Mouse (Mus musculus) midbrain, embryonic 11.5 days (tissue): ENCODE data around the gene Pten. TPM values are rescaled to one million over a fixed set of nuclear protein-coding genes. Genes with fewer than 3 reads are reported as not detected.

ENCODE experiments used
- ATAC-seq: fragments of 200-750 bp; cut with Nextera tagmentation; 2 replicates; pipeline ENCODE4 v1.8.0; 2017; ENCODE audit warnings: moderate TSS enrichment, moderate library complexity; ENCODE audit not compliant: low FRiP score
- DNase-seq: peaks from one replicate; pipeline ENCODE4 v3.0.0; 2015; ENCODE audit warnings: low spot score; ENCODE audit errors: missing footprints
- H3K27ac ChIP-seq: fragments of 300-500 bp; sonication (generic); 2 replicates; pipeline ENCODE4 v1.5.1; 2014; ENCODE audit warnings: low read depth, low read length
- H3K27me3 ChIP-seq: fragments of 300-500 bp; sonication (generic); 2 replicates; pipeline ENCODE4 v1.6.1; 2014; ENCODE audit warnings: mild to moderate bottlenecking, low read length, moderate library complexity, mixed read lengths; ENCODE audit not compliant: control insufficient read depth, insufficient read depth
- H3K36me3 ChIP-seq: fragments of 300-500 bp; sonication (generic); 2 replicates; pipeline ENCODE4 v1.6.1; 2014; ENCODE audit warnings: mild to moderate bottlenecking, low read length, moderate library complexity, mixed read lengths; ENCODE audit not compliant: control insufficient read depth, insufficient read depth
- H3K4me1 ChIP-seq: fragments of 300-500 bp; sonication (generic); 2 replicates; pipeline ENCODE4 v1.6.1; 2014; ENCODE audit warnings: low read length; ENCODE audit not compliant: control insufficient read depth, insufficient read depth
- H3K4me2 ChIP-seq: fragments of 300-500 bp; sonication (generic); 2 replicates; pipeline ENCODE4 v1.6.1; 2014; ENCODE audit warnings: mild to moderate bottlenecking, moderate library complexity
- H3K4me3 ChIP-seq: fragments of 300-500 bp; sonication (generic); 2 replicates; pipeline ENCODE4 v1.5.1; 2014; ENCODE audit warnings: low read depth, low read length
- H3K9ac ChIP-seq: fragments of 300-500 bp; sonication (generic); 2 replicates; pipeline ENCODE4 v1.6.1; 2014; ENCODE audit warnings: low read length
- H3K9me3 ChIP-seq: fragments of 300-500 bp; sonication (generic); 2 replicates; pipeline ENCODE4 v1.6.1; 2016; ENCODE audit warnings: low read length; ENCODE audit not compliant: control insufficient read depth
- WGBS: fragments of 180-500 bp; shearing (Covaris S2); extraction: QIAGEN DNeasy Blood & Tissue Kit; methylation state at CpG from one replicate; pipeline ENCODE4 v1.1.7; 2014; 5-methylcytosine and 5-hydroxymethylcytosine counted together
- polyA plus RNA-seq: library from polyadenylated mRNA; unstranded; fragments of >200 nt; fragmentation: Nextera tagmentation; extraction: Ambion mirVana; gene quantifications from 2 replicates; pipeline ENCODE4 v1.2.1, GENCODE M21; 2014

Pten gene
- 9.1 and 9.4 TPM in 2 replicates for polyA plus RNA-seq

DNA sequence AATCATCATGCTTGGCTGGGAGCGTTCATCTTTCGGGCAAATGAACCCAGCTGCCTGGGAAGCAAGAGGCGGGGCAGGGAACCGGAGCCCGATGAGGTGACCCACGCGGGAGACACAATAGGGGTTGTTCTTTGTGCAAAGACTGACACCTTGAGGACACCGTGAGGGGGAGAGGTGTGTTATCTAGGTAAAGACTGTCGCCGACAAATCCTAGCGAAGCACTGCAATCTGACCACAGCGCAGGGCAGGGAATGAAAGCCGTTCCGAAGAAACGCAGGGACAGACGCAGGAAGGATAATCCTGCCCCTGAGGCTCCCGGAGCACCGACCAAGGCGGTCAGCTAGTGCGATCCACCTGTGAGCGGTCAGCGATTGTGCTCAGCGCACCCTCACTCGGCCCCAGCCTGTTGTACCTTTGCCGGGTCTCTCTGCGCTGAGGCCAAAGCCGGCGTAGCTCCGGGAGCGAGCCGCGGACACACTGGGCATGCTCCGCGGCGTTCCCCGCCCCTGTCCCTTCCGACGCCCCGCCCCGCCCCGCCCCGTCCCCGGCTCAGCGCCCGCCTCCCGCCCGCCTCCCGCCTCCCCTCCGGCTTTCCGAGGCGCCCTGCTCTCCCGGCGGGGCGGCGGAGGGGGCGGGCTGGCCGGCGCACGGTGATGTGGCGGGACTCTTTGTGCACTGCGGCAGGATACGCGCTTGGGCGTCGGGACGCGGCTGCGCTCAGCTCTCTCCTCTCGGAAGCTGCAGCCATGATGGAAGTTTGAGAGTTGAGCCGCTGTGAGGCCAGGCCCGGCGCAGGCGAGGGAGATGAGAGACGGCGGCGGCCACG, at the start of gene Pten:
Gene Pten, plus strand, starts transcription at position 598 of the 826 bp plus-strand sequence.
- Histone ChIP-seq H3K27ac (peak within 1 kb of the TSS; percentile 98), H3K4me1 (peaks cover 23% of the 10 kb centered on the region), H3K4me3 (peak within 1 kb of the TSS; percentile 97), H3K36me3 (no peaks in the 10 kb centered on the region), H3K4me2 (peak within 1 kb of the TSS; percentile 71), H3K9me3 (no peaks in the 10 kb centered on the region), H3K27me3 (no peaks in the 10 kb centered on the region), H3K9ac (peak within 1 kb of the TSS; percentile 97)
- DNase-seq = peak; percentile 100
- WGBS = under 1% methylated on average over 54 of the region's 77 CpGs
- peak; percentile 90 for ATAC-seq

- H3K9ac ChIP-seq = no peak overlapping the region
- H3K4me3 ChIP-seq = no peak overlapping the region
- H3K4me2 ChIP-seq = no peak overlapping the region
- WGBS = 84% methylated on average over 5 of the region's 5 CpGs
- H3K9me3 ChIP-seq = no peaks in the 10 kb centered on the region
- H3K4me1 ChIP-seq = peaks cover 7% of the 10 kb centered on the region; the same call in 1 of the 2 replicates
- DNase-seq (peak; percentile 53), ATAC-seq (no peak)
- no peaks in the 10 kb centered on the region for H3K27me3 ChIP-seq
- H3K27ac ChIP-seq = no peak overlapping the region
- H3K36me3 ChIP-seq = peaks cover 7% of the 10 kb centered on the region; the same call in 1 of the 2 replicates
Observed at GRCm38 (mm10) chr19:32708996-32709395, 48.3 kb upstream of the Pten start.

- Histone ChIP-seq H3K4me1 (peaks cover 7% of the 10 kb centered on the region; the same call in 1 of the 2 replicates), H3K9ac (no peak overlapping the region), H3K27ac (no peak overlapping the region), H3K9me3 (no peaks in the 10 kb centered on the region), H3K4me2 (no peak overlapping the region), H3K4me3 (no peak overlapping the region), H3K27me3 (no peaks in the 10 kb centered on the region), H3K36me3 (peaks cover 2% of the 10 kb centered on the region; the same call in 1 of the 2 replicates)
- no peak for ATAC-seq
- peak; percentile 86 for DNase-seq
- WGBS = 73% methylated on average over 3 of the region's 3 CpGs
Observed at GRCm38 (mm10) chr19:32710288-32710687, 47.0 kb upstream of the Pten start.

DNA sequence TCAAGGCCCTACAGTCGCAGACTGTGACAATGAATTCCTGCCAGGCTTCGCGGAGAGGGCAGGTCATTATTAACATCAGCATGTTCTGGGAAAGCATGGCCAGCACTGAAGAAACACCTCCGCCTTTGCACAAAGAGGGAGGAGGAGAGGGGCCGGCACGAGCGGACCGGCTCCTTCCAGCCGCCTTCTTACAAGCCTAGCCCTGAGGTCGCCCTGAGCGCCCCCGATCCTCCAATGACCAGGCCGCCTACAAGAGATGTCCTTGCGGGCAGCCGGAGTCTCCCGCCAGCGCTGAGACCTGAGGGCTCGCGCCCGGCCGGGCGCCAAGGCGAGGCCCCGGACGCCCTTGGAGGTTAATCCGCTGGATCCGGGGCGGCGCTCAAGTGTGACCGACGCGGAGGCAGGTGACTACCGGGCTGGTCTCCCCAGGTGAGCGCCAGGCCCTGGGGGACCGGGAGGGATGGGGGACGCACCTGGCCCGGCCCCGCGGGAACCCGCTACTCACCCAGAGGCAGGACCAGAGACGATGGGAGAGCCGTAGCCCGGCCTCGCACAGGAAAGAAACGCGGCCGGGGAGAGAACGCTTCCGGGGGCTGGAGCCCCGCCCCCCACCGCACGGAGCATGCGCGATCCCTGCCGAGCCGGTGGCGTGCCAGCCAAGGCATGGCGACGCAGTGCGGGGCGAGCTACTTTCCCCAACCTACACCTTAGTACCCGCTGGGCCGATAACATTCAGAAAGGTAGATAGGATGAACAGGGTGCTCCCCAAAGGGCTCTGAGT, 45.3 kb upstream of the Pten start:
- no peaks in the 10 kb centered on the region for H3K9me3 ChIP-seq
- H3K27me3 ChIP-seq = no peaks in the 10 kb centered on the region
- H3K4me2 ChIP-seq = peak overlapping the region; percentile 74
- peaks cover 7% of the 10 kb centered on the region; the same call in 1 of the 2 replicates for H3K4me1 ChIP-seq
- peak overlapping the region; percentile 90 for H3K27ac ChIP-seq
- H3K9ac ChIP-seq = peak overlapping the region; percentile 91
- peak; percentile 96 for ATAC-seq
- WGBS = under 1% methylated on average over 60 of the region's 63 CpGs
- DNase-seq = peak; percentile 99
- no peaks in the 10 kb centered on the region for H3K36me3 ChIP-seq
- H3K4me3 ChIP-seq = peak overlapping the region; percentile 92

- H3K4me1 ChIP-seq = peaks cover 7% of the 10 kb centered on the region; the same call in 1 of the 2 replicates
- H3K4me2 ChIP-seq = peak overlapping the region; percentile 74
- DNase-seq (no peak), ATAC-seq (peak; percentile 88)
- H3K36me3 ChIP-seq = no peaks in the 10 kb centered on the region
- peak overlapping the region; percentile 90 for H3K27ac ChIP-seq
- peak overlapping the region; percentile 91 for H3K9ac ChIP-seq
- WGBS = under 1% methylated on average over 11 of the region's 11 CpGs
- no peaks in the 10 kb centered on the region for H3K27me3 ChIP-seq
- peak overlapping the region; percentile 92 for H3K4me3 ChIP-seq
- no peaks in the 10 kb centered on the region for H3K9me3 ChIP-seq
Observed at GRCm38 (mm10) chr19:32712588-32713042, 44.7 kb upstream of the Pten start.

DNA sequence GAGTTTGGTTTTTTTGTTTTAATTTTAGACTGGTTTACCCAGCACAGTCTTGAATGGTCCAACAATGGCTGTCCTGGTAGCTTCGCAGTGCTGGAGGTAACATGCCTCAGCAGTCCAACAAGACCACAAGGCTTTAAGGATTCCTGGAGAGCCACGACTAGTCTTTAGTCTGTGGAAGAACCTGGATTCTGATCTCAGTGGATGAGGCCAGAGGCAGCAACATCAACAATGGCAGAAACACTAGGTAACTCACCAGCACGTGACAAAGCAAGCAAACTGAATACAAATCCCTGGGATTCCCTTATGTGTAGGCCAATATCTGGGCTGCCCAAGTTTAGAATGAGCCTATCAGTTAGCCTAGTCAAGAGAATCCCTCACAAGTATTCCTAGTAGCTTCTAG, 43.8 kb upstream of the Pten start:
- H3K4me2 ChIP-seq = no peak overlapping the region
- 65% methylated on average over 3 of the region's 3 CpGs for WGBS
- DNase-seq (peak; percentile 81), ATAC-seq (no peak)
- no peaks in the 10 kb centered on the region for H3K9me3 ChIP-seq
- H3K4me1 ChIP-seq = peaks cover 7% of the 10 kb centered on the region; the same call in 1 of the 2 replicates
- no peak overlapping the region for H3K9ac ChIP-seq
- H3K4me3 ChIP-seq = no peak overlapping the region
- H3K27me3 ChIP-seq = no peaks in the 10 kb centered on the region
- no peak overlapping the region for H3K27ac ChIP-seq
- H3K36me3 ChIP-seq = no peaks in the 10 kb centered on the region

DNA sequence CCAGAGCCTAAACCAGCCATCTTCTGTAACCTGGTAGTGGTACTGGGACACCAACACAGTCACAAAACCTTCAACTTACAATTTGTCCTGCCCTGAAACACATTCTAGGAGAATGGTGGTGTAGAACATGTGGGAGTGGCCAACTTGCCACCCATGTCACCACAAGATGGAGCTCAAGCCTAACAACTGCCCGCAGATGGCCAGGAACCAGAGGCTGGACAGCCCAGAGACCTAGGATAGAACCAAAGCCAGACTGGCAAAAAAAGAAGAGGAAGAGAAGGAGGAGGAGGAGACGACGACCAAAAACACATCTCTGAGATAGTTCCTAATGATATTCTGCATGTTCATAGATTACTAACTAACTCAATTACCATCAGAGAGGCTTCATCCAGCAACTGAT, 42.1 kb upstream of the Pten start:
- Histone ChIP-seq H3K9ac (no peak overlapping the region), H3K4me3 (no peak overlapping the region), H3K27me3 (no peaks in the 10 kb centered on the region), H3K4me2 (no peak overlapping the region), H3K27ac (no peak overlapping the region), H3K9me3 (no peaks in the 10 kb centered on the region), H3K36me3 (no peaks in the 10 kb centered on the region), H3K4me1 (peaks cover 7% of the 10 kb centered on the region; the same call in 1 of the 2 replicates)
- 7% methylated on average over 3 of the region's 3 CpGs for WGBS
- DNase-seq (peak; percentile 92), ATAC-seq (peak; percentile 28; the same call in 1 of the 2 replicates)

DNA sequence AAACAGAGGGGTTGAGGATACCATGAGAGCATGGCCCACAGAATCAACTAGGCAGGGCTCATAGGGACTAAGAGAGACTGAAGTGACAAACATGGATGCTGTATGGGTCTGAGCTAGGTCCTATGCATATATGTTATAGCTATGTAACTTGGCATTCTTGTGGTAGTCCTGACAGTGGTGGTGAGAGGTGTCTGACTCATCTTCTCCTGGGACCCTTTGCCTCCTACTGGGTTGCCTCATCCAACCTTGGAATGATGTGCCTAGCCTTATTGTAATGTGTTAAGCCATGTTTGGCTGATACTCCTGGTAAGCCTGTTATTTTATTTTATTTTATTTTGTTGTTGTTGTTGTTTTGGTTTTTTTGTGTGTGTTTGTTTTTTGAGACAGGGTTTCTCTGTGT, 41.6 kb upstream of the Pten start:
- Histone ChIP-seq H3K4me2 (no peak overlapping the region), H3K4me3 (no peak overlapping the region), H3K36me3 (no peaks in the 10 kb centered on the region), H3K4me1 (peaks cover 5% of the 10 kb centered on the region; the same call in 1 of the 2 replicates), H3K27me3 (no peaks in the 10 kb centered on the region), H3K9ac (no peak overlapping the region), H3K27ac (no peak overlapping the region), H3K9me3 (no peaks in the 10 kb centered on the region)
- ATAC-seq (no peak), DNase-seq (no peak)
